Mouse (Mus musculus): ENCODE results near the gene Zzz3. TPM values are rescaled to one million over a fixed set of nuclear protein-coding genes. Genes with fewer than 3 reads are reported as not detected.

Gene Zzz3
- polyA plus RNA-seq, 1 experiment from 2014 or later, result 68.6 TPM

DNA sequence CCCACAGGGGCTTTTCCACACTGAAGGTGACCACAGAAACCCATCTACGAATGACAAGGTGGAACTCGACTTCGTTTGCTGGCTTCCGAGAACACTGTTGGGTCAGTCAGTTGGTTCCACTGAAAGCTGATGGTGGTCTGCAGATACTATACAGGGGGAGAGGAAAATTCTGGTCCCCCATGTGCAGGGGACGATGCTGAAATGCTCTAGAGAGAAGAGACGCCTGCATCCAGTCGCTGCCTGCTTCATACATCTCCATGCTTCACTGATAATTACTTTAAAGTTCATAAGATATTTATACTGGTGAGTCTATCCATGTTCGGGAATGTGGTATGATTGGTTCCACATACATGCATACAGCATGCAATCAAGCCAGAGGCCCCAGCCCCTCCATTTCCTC lies 86.9 kb downstream of the Zzz3 start:
- WGBS, result 85% methylated on average over 8 of the region's 8 CpGs
- H3K36me3 ChIP-seq (ENCODE audit: insufficient read depth), result no peaks in the 10 kb centered on the region
- TF ChIP-seq CTCF (IDR thresholded peaks at IDR 0.05; ENCODE audit: low read depth), result no peak
- H3K4me1 ChIP-seq (ENCODE audit: insufficient read depth), result peaks cover 11% of the 10 kb centered on the region; the same call in 1 of the 2 replicates
- DNase-seq (no peak), ATAC-seq (ENCODE audit: insufficient read depth) (no peak)
- no peak overlapping the region for H3K4me3 ChIP-seq (ENCODE audit: low read depth, low read length)
- H3K4me2 ChIP-seq, result no peak overlapping the region
- H3K9me3 ChIP-seq (ENCODE audit: low read depth, low read length), result no peaks in the 10 kb centered on the region
- no peak overlapping the region for H3K27ac ChIP-seq (ENCODE audit: low read depth)
- no peaks in the 10 kb centered on the region for H3K27me3 ChIP-seq (ENCODE audit: insufficient read depth, low read length)
- no peak overlapping the region for H3K9ac ChIP-seq

GRCm38 (mm10) chr3:152483800-152484199 lies 88.5 kb downstream of the Zzz3 start:
- no peak for ATAC-seq (ENCODE audit: insufficient read depth)
- Histone ChIP-seq H3K27ac (ENCODE audit: low read depth) (peak overlapping the region; percentile 69), H3K9ac (no peak overlapping the region)

GRCm38 (mm10) chr3:152484206-152484605 lies 88.9 kb downstream of the Zzz3 start:
- peak overlapping the region; percentile 20; the same call in 1 of the 2 replicates for H3K4me2 ChIP-seq
- ATAC-seq (ENCODE audit: insufficient read depth), result peak; percentile 27; the same call in 1 of the 2 replicates

More at GRCm38 (mm10) chr3:152483800-152484199, 88.5 kb downstream of the Zzz3 start:
- Histone ChIP-seq H3K36me3 (ENCODE audit: insufficient read depth) (no peaks in the 10 kb centered on the region), H3K4me2 (peak overlapping the region; percentile 20; the same call in 1 of the 2 replicates), H3K4me3 (ENCODE audit: low read depth, low read length) (no peak overlapping the region), H3K27me3 (ENCODE audit: insufficient read depth, low read length) (no peaks in the 10 kb centered on the region), H3K4me1 (ENCODE audit: insufficient read depth) (peaks cover 11% of the 10 kb centered on the region; the same call in 1 of the 2 replicates), H3K9me3 (ENCODE audit: low read depth, low read length) (no peaks in the 10 kb centered on the region)
- WGBS, result 20% methylated on average over 7 of the region's 7 CpGs
- no peak for DNase-seq
- no peak for TF ChIP-seq CTCF (IDR thresholded peaks at IDR 0.05; ENCODE audit: low read depth)

GRCm38 (mm10) chr3:152488964-152489363 lies 93.7 kb downstream of the Zzz3 start:
- no peak for TF ChIP-seq CTCF (IDR thresholded peaks at IDR 0.05; ENCODE audit: low read depth)
- no peak for DNase-seq
- Histone ChIP-seq H3K4me3 (ENCODE audit: low read depth, low read length) (no peak overlapping the region), H3K36me3 (ENCODE audit: insufficient read depth) (no peaks in the 10 kb centered on the region), H3K9me3 (ENCODE audit: low read depth, low read length) (no peaks in the 10 kb centered on the region), H3K27me3 (ENCODE audit: insufficient read depth, low read length) (no peaks in the 10 kb centered on the region), H3K9ac (no peak overlapping the region), H3K27ac (ENCODE audit: low read depth) (no peak overlapping the region), H3K4me1 (ENCODE audit: insufficient read depth) (peaks cover 7% of the 10 kb centered on the region; the same call in 1 of the 2 replicates), H3K4me2 (no peak overlapping the region)
- 86% methylated on average over 4 of the region's 4 CpGs for WGBS
- ATAC-seq (ENCODE audit: insufficient read depth), result no peak

More at GRCm38 (mm10) chr3:152484206-152484605, 88.9 kb downstream of the Zzz3 start:
- H3K9ac ChIP-seq, result no peak overlapping the region
- WGBS, result 23% methylated on average over 6 of the region's 6 CpGs
- no peaks in the 10 kb centered on the region for H3K27me3 ChIP-seq (ENCODE audit: insufficient read depth, low read length)
- peak overlapping the region; percentile 69; the same call in 1 of the 2 replicates for H3K27ac ChIP-seq (ENCODE audit: low read depth)
- no peaks in the 10 kb centered on the region for H3K9me3 ChIP-seq (ENCODE audit: low read depth, low read length)
- H3K36me3 ChIP-seq (ENCODE audit: insufficient read depth), result no peaks in the 10 kb centered on the region
- TF ChIP-seq CTCF (IDR thresholded peaks at IDR 0.05; ENCODE audit: low read depth), result no peak
- peak; percentile 65 for DNase-seq
- peaks cover 11% of the 10 kb centered on the region; the same call in 1 of the 2 replicates for H3K4me1 ChIP-seq (ENCODE audit: insufficient read depth)
- H3K4me3 ChIP-seq (ENCODE audit: low read depth, low read length), result no peak overlapping the region

- H3K27ac ChIP-seq (ENCODE audit: low read depth), result no peak overlapping the region
- WGBS, result 78% methylated on average over 5 of the region's 5 CpGs
- ATAC-seq (ENCODE audit: insufficient read depth) (no peak), DNase-seq (no peak)
- TF ChIP-seq CTCF (IDR thresholded peaks at IDR 0.05; ENCODE audit: low read depth), result no peak
- H3K9me3 ChIP-seq (ENCODE audit: low read depth, low read length), result no peaks in the 10 kb centered on the region
- no peaks in the 10 kb centered on the region for H3K27me3 ChIP-seq (ENCODE audit: insufficient read depth, low read length)
- H3K4me2 ChIP-seq, result no peak overlapping the region
- peaks cover 5% of the 10 kb centered on the region; the same call in 1 of the 2 replicates for H3K4me1 ChIP-seq (ENCODE audit: insufficient read depth)
- H3K4me3 ChIP-seq (ENCODE audit: low read depth, low read length), result no peak overlapping the region
- no peaks in the 10 kb centered on the region for H3K36me3 ChIP-seq (ENCODE audit: insufficient read depth)
- no peak overlapping the region for H3K9ac ChIP-seq
Observed at GRCm38 (mm10) chr3:152490423-152490822, 95.2 kb downstream of the Zzz3 start.

GRCm38 (mm10) chr3:152492241-152492640 lies 97.0 kb downstream of the Zzz3 start:
- Histone ChIP-seq H3K4me3 (ENCODE audit: low read depth, low read length) (no peak overlapping the region), H3K36me3 (ENCODE audit: insufficient read depth) (no peaks in the 10 kb centered on the region), H3K27me3 (ENCODE audit: insufficient read depth, low read length) (no peaks in the 10 kb centered on the region), H3K4me1 (ENCODE audit: insufficient read depth) (peaks cover 8% of the 10 kb centered on the region; the same call in 1 of the 2 replicates), H3K9me3 (ENCODE audit: low read depth, low read length) (no peaks in the 10 kb centered on the region), H3K4me2 (no peak overlapping the region), H3K9ac (no peak overlapping the region), H3K27ac (ENCODE audit: low read depth) (no peak overlapping the region)
- WGBS, result 52% methylated on average over 6 of the region's 6 CpGs
- peak; percentile 64 for DNase-seq
- ATAC-seq (ENCODE audit: insufficient read depth), result no peak
- TF ChIP-seq CTCF (IDR thresholded peaks at IDR 0.05; ENCODE audit: low read depth), result no peak

DNA sequence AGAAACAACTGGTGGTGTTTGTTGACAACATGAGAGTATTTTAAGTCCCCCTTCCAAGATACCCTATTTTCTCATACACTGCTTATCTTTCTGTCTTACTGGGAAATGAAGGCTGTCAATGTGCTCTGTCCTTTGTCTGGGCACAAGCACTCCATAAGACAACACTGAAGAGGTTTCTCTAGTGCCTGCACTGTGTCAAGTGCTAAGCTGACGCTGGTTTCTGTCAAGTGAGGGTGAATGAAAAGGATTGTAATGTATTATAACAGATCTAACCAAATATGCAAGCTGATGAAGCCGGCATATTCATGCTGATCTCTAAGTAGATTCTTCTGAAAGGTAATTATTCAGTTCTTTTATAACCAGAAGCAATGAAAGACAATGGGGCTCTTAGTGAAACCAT lies 98.5 kb downstream of the Zzz3 start:
- H3K9me3 ChIP-seq (ENCODE audit: low read depth, low read length), result no peaks in the 10 kb centered on the region
- ATAC-seq (ENCODE audit: insufficient read depth), result no peak

More for the DNA sequence above, 98.5 kb downstream of the Zzz3 start:
- no peak overlapping the region for H3K4me3 ChIP-seq (ENCODE audit: low read depth, low read length)
- H3K36me3 ChIP-seq (ENCODE audit: insufficient read depth), result no peaks in the 10 kb centered on the region
- peaks cover 8% of the 10 kb centered on the region; the same call in 1 of the 2 replicates for H3K4me1 ChIP-seq (ENCODE audit: insufficient read depth)
- H3K27me3 ChIP-seq (ENCODE audit: insufficient read depth, low read length), result no peaks in the 10 kb centered on the region
- no peak for TF ChIP-seq CTCF (IDR thresholded peaks at IDR 0.05; ENCODE audit: low read depth)
- no peak overlapping the region for H3K9ac ChIP-seq
- DNase-seq, result no peak
- no peak overlapping the region for H3K27ac ChIP-seq (ENCODE audit: low read depth)
- WGBS, result 33% methylated on average over 2 of the region's 2 CpGs
- H3K4me2 ChIP-seq, result no peak overlapping the region
